Comparison of ENCODE assay signal across 25 mouse cellular contexts in genomic region chr13:49260036-49260722, GRCm38 (mm10). TPM values are rescaled to one million over a fixed set of nuclear protein-coding genes. Genes with fewer than 3 reads are reported as not detected.
DNase-seq lines count a peak whose midpoint lies in the region; TF ChIP-seq lines count a peak whose summit lies in the region.
"Had no signal": no experiment of that assay in that cellular context is flagged by ENCODE, and none has a peak within 500 bp of the region (broad histone marks: within the 10 kb centered on the region; RNA-seq: fewer than 3 reads in every experiment).

No protein-coding gene starts in this region.

- WGBS in spleen, adult 2 months: 18% methylated on average over 15 of the region's 15 CpGs

- peaks cover 12% of the 10 kb centered on the region; the same call in 1 of the 2 replicates for H3K4me1 ChIP-seq in spleen, adult 2 months (ENCODE audit: control insufficient read depth, insufficient read depth, insufficient read length)
- H3K4me1 ChIP-seq: forebrain, embryonic 15.5 days; neural tube, embryonic 15.5 days had no signal

- TF ChIP-seq CTCF in spleen, adult 2 months (IDR thresholded peaks at IDR 0.05; ENCODE audit: extremely low read depth, insufficient read depth, insufficient read length, insufficient replicate concordance): no peak

- H3K27me3 ChIP-seq in spleen, adult 2 months (ENCODE audit: control insufficient read depth, insufficient read depth, low read length): no peaks in the 10 kb centered on the region
- no peaks in the 10 kb centered on the region for H3K27me3 ChIP-seq in splenic B cell, adult 2 months (ENCODE audit: control insufficient read depth, insufficient read depth, low read length, poor library complexity, severe bottlenecking)
- H3K27me3 ChIP-seq: CH12.LX; forebrain, embryonic 15.5 days; neural tube, embryonic 15.5 days had no signal

- H3K36me3 ChIP-seq in spleen, adult 2 months (ENCODE audit: control insufficient read depth, insufficient read depth, low read length): peaks cover 23% of the 10 kb centered on the region
- H3K36me3 ChIP-seq in splenic B cell, adult 2 months (ENCODE audit: control insufficient read depth, insufficient read depth, low read length, poor library complexity, severe bottlenecking): peaks cover 15% of the 10 kb centered on the region
- H3K36me3 ChIP-seq: forebrain, embryonic 15.5 days; heart, embryonic 12.5 days; neural tube, embryonic 15.5 days had no signal

- H3K4me3 ChIP-seq in spleen, adult 2 months (ENCODE audit: extremely low read depth, insufficient read depth, insufficient read length): no peak overlapping the region
- H3K4me3 ChIP-seq: embryonic facial prominence, embryonic 10.5 days; forebrain, embryonic 15.5 days; heart, embryonic 12.5 days; left cerebral cortex, adult 2 months; midbrain, embryonic 10.5 days; neural tube, embryonic 15.5 days had no signal

- DNase-seq in spleen, adult 2 months (ENCODE audit: low read depth in 1 of 2, low spot score in 2 of 2): no peak
- DNase-seq in spleen, postnatal 14 days (ENCODE audit: low spot score in 2 of 2): no peak
- DNase-seq in T-cell, adult 2 months (ENCODE audit: low spot score): peak; percentile 22
- DNase-seq in induced T-regulatory cell, adult 2 months (ENCODE audit: low read depth): peak; percentile 36
- DNase-seq in splenic B cell, adult 2 months (ENCODE audit: low read depth, low spot score): peak; percentile 46
- DNase-seq in layer of hippocampus, postnatal 10 days (ENCODE audit: low spot score in 2 of 2): no peak
- DNase-seq in urinary bladder, postnatal 10 days (ENCODE audit: low spot score): no peak
- DNase-seq: adrenal gland, postnatal 14 days; cerebellum, adult 8-10 months; heart, adult 11 months; heart, postnatal 10 days; kidney, adult 18-20 months; layer of hippocampus, adult 9-11 months; lung, postnatal 4 days; right cerebral cortex, postnatal 14 days had no signal

- no peak for TF ChIP-seq POLR2A in spleen, adult 2 months (IDR thresholded peaks at IDR 0.05; ENCODE audit: low read depth, low read length)

- H3K27ac ChIP-seq in spleen, adult 2 months (ENCODE audit: insufficient read depth, low read length): peak overlapping the region; percentile 52
- H3K27ac ChIP-seq: embryonic facial prominence, embryonic 10.5 days; forebrain, embryonic 15.5 days; hindbrain, postnatal 0 days; left cerebral cortex, adult 2 months; liver, embryonic 14.5 days; midbrain, embryonic 10.5 days; neural tube, embryonic 15.5 days; stomach, postnatal 0 days had no signal

RNA-seq across cellular contexts. Expression of gene Susd3, which starts 11.7 kb away (rescaled TPM):
- polyA plus RNA-seq in spleen, adult 2 months (2012; rRNA removed): 49.7 and 58.1 TPM in 2 replicates
- total RNA-seq in layer of hippocampus, postnatal 10 days (2021): 1 to 10 TPM; 2.4 to 2.5 TPM

RNA-seq across cellular contexts. Expression of gene Card19, which starts 44.3 kb away (rescaled TPM):
- 79.4 and 106 TPM in 2 replicates for polyA plus RNA-seq in spleen, adult 2 months (2012; rRNA removed)
- total RNA-seq in layer of hippocampus, postnatal 10 days (2021): 10 to 100 TPM; 13.2 to 13.5 TPM

RNA-seq across cellular contexts. Expression of gene Fgd3, which starts 59.9 kb away (rescaled TPM):
- polyA plus RNA-seq in spleen, adult 2 months (2012; rRNA removed): 21.3 and 22.0 TPM in 2 replicates
- 1 to 10 TPM; 7.9 to 8.1 TPM for total RNA-seq in layer of hippocampus, postnatal 10 days (2021)

Comparison
In these comparisons a context has a peak if more than half of its experiments do, and no peak if none do; other contexts are left out.
1. DNase-seq: peak in T-cell, adult 2 months (single experiment), induced T-regulatory cell, adult 2 months (single experiment) and splenic B cell, adult 2 months (single experiment); none in spleen, adult 2 months (0 of 2), spleen, postnatal 14 days (0 of 2), layer of hippocampus, postnatal 10 days (0 of 2) and urinary bladder, postnatal 10 days (single experiment).